Mouse (Mus musculus): ENCODE results near the gene Adpgk. TPM values are rescaled to one million over a fixed set of nuclear protein-coding genes. Genes with fewer than 3 reads are reported as not detected.

Gene Adpgk
- polyA plus RNA-seq, 1 experiment from 2014 or later: 20.9 TPM

DNA sequence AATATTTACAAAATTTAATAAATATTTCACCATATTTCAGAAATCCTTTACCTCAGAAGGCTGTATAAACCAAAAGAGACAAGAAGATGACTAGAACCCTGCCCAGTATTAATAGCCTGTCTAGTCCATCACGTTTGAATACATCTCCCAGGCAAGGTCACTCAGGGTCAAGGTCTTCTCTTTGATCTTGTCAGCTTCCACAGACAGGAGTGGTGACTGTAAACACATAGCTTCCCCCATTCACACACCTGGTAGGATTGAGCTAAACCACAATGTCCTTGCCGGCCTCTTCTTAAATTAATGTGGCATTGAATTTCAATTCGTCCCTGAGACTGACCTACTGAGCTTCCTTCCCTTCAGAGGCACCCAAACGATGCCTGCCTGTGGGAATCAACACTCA lies 20.3 kb upstream of the Adpgk start:
- ATAC-seq: no peak
- Histone ChIP-seq H3K36me3 (ENCODE audit: control insufficient read depth, insufficient read depth) (no peaks in the 10 kb centered on the region), H3K4me3 (replicated peaks; ENCODE audit: low read length) (no peak overlapping the region), H3K4me2 (ENCODE audit: low read length) (no peak overlapping the region), H3K9ac (replicated peaks; ENCODE audit: low read depth, low read length) (no peak overlapping the region), H3K27me3 (replicated peaks; ENCODE audit: control insufficient read depth, insufficient read depth, low read length) (no peaks in the 10 kb centered on the region), H3K27ac (ENCODE audit: low read length) (no peak overlapping the region), H3K9me3 (ENCODE audit: control insufficient read depth, low read length) (no peaks in the 10 kb centered on the region), H3K4me1 (replicated peaks; ENCODE audit: control insufficient read depth, insufficient read depth, low read length) (no peaks in the 10 kb centered on the region)
- 53% methylated on average over 4 of the region's 4 CpGs for WGBS

DNA sequence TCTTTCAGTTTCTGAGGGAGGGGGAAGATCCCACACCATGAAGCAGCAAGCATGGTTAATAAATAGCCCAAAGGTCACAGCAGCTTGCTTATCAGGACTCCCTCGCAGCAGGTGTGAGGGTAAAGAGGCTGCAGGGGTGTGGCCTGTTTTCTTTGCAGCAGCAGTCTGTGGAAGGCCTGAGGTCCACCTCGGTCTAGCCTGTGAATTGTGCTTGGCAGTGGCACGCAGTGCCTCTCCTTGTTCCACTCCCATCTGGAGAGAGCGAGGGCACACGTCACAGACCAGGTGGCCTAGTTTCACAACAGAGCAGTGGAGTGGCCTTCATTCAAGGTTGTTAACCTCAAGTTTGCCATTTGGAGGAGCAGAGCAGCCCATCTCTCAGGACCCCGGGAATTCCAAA lies 19.6 kb upstream of the Adpgk start:
- 56% methylated on average over 6 of the region's 6 CpGs for WGBS
- Histone ChIP-seq H3K27ac (ENCODE audit: low read length) (no peak overlapping the region), H3K36me3 (ENCODE audit: control insufficient read depth, insufficient read depth) (no peaks in the 10 kb centered on the region)

DNA sequence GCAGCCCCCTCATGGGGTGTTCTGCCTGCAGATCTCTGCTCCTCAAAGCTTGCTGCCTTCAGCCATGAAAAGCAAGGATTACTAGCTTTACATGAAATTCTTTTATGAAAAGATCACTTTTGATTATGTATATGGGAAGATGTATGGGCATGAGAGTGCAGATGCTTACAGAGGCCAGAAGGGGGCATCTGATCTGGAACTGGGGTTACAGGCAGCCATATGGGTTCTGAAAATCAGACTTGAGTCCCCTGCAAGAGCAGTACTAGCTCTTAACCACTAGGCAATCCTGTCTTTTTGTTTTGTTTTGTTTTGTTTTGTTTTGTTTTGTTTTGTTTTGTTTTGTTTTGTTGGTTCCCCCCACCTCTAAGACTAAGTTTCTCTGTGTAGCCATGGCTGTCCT lies 18.2 kb upstream of the Adpgk start:
- Histone ChIP-seq H3K4me1 (replicated peaks; ENCODE audit: control insufficient read depth, insufficient read depth, low read length) (peaks cover 8% of the 10 kb centered on the region), H3K27me3 (replicated peaks; ENCODE audit: control insufficient read depth, insufficient read depth, low read length) (no peaks in the 10 kb centered on the region), H3K27ac (ENCODE audit: low read length) (no peak overlapping the region), H3K4me2 (ENCODE audit: low read length) (no peak overlapping the region), H3K9ac (replicated peaks; ENCODE audit: low read depth, low read length) (no peak overlapping the region), H3K9me3 (ENCODE audit: control insufficient read depth, low read length) (no peaks in the 10 kb centered on the region), H3K36me3 (ENCODE audit: control insufficient read depth, insufficient read depth) (no peaks in the 10 kb centered on the region), H3K4me3 (replicated peaks; ENCODE audit: low read length) (no peak overlapping the region)
- ATAC-seq: no peak

More for the DNA sequence above, 19.6 kb upstream of the Adpgk start:
- ATAC-seq: no peak
- Histone ChIP-seq H3K4me3 (replicated peaks; ENCODE audit: low read length) (no peak overlapping the region), H3K4me1 (replicated peaks; ENCODE audit: control insufficient read depth, insufficient read depth, low read length) (no peaks in the 10 kb centered on the region), H3K27me3 (replicated peaks; ENCODE audit: control insufficient read depth, insufficient read depth, low read length) (no peaks in the 10 kb centered on the region), H3K9me3 (ENCODE audit: control insufficient read depth, low read length) (no peaks in the 10 kb centered on the region), H3K9ac (replicated peaks; ENCODE audit: low read depth, low read length) (no peak overlapping the region), H3K4me2 (ENCODE audit: low read length) (no peak overlapping the region)

DNA sequence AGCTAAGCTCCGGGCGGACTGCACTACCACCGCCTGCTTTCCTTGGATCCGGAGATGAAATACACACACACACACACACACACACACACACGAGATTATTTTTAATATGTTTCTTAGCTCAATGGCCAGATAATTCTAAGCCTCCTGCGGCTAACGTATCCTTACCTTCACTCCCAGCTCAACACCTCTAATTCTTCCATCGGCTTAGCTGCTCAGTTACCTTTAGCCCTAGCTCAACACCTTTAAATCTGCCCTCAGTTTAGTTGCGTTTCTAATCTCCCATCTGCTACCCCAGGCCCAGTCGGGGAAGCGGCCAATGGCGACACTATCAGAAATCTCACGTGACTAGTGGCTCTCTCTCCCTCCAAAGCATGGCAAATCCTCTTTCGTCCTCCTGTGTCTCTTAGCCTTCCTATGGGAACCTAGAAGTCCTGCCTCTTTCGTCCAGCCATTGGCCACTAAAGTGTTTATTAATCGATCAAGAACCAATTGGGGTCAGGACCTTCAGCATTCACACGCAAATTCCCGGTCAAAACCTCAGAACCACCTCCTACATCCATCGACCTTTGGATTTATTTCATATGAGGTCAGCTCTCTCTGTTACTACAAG lies 16.4 kb upstream of the Adpgk start:
- Histone ChIP-seq H3K4me3 (replicated peaks; ENCODE audit: low read length) (no peak overlapping the region), H3K36me3 (ENCODE audit: control insufficient read depth, insufficient read depth) (no peaks in the 10 kb centered on the region), H3K9ac (replicated peaks; ENCODE audit: low read depth, low read length) (no peak overlapping the region), H3K4me2 (ENCODE audit: low read length) (no peak overlapping the region), H3K4me1 (replicated peaks; ENCODE audit: control insufficient read depth, insufficient read depth, low read length) (peaks cover 10% of the 10 kb centered on the region), H3K9me3 (ENCODE audit: control insufficient read depth, low read length) (no peaks in the 10 kb centered on the region), H3K27me3 (replicated peaks; ENCODE audit: control insufficient read depth, insufficient read depth, low read length) (no peaks in the 10 kb centered on the region), H3K27ac (ENCODE audit: low read length) (no peak overlapping the region)
- ATAC-seq: no peak
- 87% methylated on average over 19 of the region's 19 CpGs for WGBS

DNA sequence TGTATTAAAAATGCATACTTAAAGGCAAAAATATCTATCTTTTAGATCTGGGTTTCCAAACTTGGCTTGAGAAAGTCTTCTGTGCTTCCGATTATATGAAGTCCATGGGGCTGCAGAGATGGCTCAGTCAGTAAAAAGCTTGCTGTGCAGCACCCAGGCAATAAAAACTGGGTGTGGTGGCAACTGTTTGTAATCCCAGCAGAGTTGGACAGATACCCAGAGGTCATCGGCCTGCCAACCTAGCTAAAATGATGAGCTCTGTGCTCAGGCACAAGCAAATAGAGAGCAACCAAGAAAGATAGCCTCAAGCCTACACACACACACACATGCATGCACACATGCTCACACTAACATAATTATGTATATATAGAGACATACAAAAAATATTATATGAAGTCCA lies 13.2 kb upstream of the Adpgk start:
- no peak overlapping the region for H3K9ac ChIP-seq (replicated peaks; ENCODE audit: low read depth, low read length)
- no peak for ATAC-seq
- no peak overlapping the region for H3K27ac ChIP-seq (ENCODE audit: low read length)
- no peak overlapping the region for H3K4me2 ChIP-seq (ENCODE audit: low read length)
- H3K9me3 ChIP-seq (ENCODE audit: control insufficient read depth, low read length): no peaks in the 10 kb centered on the region
- H3K4me1 ChIP-seq (replicated peaks; ENCODE audit: control insufficient read depth, insufficient read depth, low read length): peaks cover 23% of the 10 kb centered on the region
- H3K4me3 ChIP-seq (replicated peaks; ENCODE audit: low read length): no peak overlapping the region
- H3K36me3 ChIP-seq (ENCODE audit: control insufficient read depth, insufficient read depth): no peaks in the 10 kb centered on the region
- WGBS: 95% methylated on average over 2 of the region's 2 CpGs
- no peaks in the 10 kb centered on the region for H3K27me3 ChIP-seq (replicated peaks; ENCODE audit: control insufficient read depth, insufficient read depth, low read length)

DNA sequence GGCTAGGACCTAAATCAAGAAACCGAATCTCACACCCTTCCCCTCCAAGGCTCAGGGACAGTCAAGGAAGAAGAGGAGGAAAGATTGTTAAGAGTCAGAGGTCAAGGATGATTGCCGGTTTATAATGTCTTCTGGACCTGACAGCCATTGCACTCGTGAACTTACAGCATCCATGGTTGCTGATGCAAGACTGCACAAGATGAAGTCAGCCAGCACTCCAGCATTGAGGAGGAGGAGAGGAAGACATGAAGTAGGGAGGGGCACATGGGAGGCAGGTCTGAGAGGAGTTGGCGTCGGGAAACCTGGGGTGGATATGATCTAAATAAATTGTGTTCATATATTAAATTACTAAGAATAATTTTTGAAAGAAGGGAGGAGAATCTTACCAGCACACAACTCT lies 12.7 kb upstream of the Adpgk start:
- ATAC-seq: no peak
- Histone ChIP-seq H3K4me2 (ENCODE audit: low read length) (no peak overlapping the region), H3K9me3 (ENCODE audit: control insufficient read depth, low read length) (no peaks in the 10 kb centered on the region), H3K4me3 (replicated peaks; ENCODE audit: low read length) (no peak overlapping the region), H3K9ac (replicated peaks; ENCODE audit: low read depth, low read length) (no peak overlapping the region), H3K27me3 (replicated peaks; ENCODE audit: control insufficient read depth, insufficient read depth, low read length) (no peaks in the 10 kb centered on the region), H3K27ac (ENCODE audit: low read length) (no peak overlapping the region), H3K4me1 (replicated peaks; ENCODE audit: control insufficient read depth, insufficient read depth, low read length) (peaks cover 23% of the 10 kb centered on the region), H3K36me3 (ENCODE audit: control insufficient read depth, insufficient read depth) (no peaks in the 10 kb centered on the region)
- 87% methylated on average over 5 of the region's 5 CpGs for WGBS

DNA sequence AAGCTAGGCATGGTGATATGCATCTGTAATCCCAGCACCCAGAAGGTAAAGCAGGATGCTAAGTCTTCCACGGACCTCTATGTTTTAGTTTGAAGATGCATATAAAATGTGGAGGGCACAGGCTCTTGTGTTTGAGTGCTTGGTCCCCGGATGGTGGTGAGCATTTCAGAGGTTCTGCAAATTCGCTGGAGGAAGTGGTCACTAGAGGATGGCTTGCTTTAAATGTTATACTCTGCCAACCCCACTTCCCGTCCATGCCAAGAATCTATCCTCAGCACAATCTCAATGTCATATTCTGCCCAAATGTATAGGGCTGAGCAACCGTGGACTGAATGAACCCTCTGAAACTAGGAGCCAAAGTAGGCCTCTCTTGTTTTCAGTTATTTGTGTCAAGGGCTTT lies 10.5 kb upstream of the Adpgk start:
- no peak overlapping the region for H3K4me3 ChIP-seq (replicated peaks; ENCODE audit: low read length)

DNA sequence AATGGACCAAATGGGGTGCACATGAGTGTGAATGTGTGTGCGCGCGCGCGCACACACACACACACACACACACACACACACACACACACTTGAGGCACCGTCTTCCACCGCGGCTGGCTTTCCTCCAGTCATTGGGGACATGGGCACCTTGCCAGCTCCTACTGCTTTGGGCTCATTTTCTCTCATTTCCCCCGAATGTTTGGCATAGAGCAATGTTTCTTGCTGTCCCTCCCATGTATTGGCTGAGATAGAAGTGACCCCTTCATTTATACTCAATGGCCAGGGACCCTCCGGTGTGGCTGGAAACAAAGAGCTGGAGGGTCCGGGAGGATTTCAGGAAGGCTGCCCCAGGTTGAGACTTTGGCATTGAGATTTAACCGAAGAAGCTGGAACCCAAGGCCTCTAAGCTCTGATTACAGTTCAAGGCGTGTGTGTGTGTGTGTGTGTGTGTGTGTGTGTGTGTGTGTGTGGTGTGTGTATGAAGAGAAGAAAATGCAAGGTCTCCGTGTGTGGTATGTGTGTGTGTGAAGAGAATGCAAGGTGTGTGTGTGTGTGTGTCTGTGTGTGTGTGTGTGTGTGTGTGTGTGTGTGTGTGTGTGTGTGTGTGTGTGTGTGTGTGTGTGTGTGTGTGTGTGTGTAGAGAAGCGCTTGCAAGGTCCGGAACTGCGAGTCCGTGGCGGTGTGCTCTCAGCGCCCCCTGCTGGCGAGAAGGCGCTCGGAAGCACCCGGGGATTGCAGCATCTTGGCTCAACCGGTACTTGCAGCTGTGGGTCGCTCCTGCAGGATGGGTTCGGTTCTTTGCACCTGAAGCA lies 9.3 kb upstream of the Adpgk start:
- peaks cover 23% of the 10 kb centered on the region for H3K4me1 ChIP-seq (replicated peaks; ENCODE audit: control insufficient read depth, insufficient read depth, low read length)
- peak; percentile 82 for ATAC-seq
- 25% methylated on average over 25 of the region's 27 CpGs for WGBS

More for the DNA sequence above, 10.5 kb upstream of the Adpgk start:
- Histone ChIP-seq H3K27me3 (replicated peaks; ENCODE audit: control insufficient read depth, insufficient read depth, low read length) (no peaks in the 10 kb centered on the region), H3K9ac (replicated peaks; ENCODE audit: low read depth, low read length) (no peak overlapping the region), H3K4me1 (replicated peaks; ENCODE audit: control insufficient read depth, insufficient read depth, low read length) (peaks cover 23% of the 10 kb centered on the region), H3K36me3 (ENCODE audit: control insufficient read depth, insufficient read depth) (no peaks in the 10 kb centered on the region), H3K27ac (ENCODE audit: low read length) (0 out of 2 replicates have a peak overlapping the region, but pooled peaks have one; percentile 6), H3K4me2 (ENCODE audit: low read length) (no peak overlapping the region), H3K9me3 (ENCODE audit: control insufficient read depth, low read length) (no peaks in the 10 kb centered on the region)
- 83% methylated on average over 5 of the region's 5 CpGs for WGBS
- ATAC-seq: no peak

DNA sequence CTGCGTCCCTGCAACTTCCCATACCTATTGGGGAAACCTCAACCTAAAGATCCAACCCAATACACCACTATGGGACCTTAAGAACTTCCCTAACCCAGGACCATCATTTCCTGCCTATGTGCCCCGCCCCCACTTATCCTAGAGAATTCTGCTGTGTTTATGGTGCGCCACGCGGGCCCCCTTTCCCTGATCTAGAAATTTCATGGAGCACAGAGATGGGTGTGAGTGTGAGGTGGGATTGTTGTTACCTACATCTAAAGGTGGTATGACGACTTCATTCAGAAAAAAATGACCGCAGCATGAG lies 8.7 kb upstream of the Adpgk start:
- peak overlapping the region; percentile 37; the same call in 1 of the 2 replicates for H3K9ac ChIP-seq (replicated peaks; ENCODE audit: low read depth, low read length)
- H3K4me1 ChIP-seq (replicated peaks; ENCODE audit: control insufficient read depth, insufficient read depth, low read length): peaks cover 18% of the 10 kb centered on the region
- H3K9me3 ChIP-seq (ENCODE audit: control insufficient read depth, low read length): no peaks in the 10 kb centered on the region
- peak overlapping the region; percentile 29 for H3K4me2 ChIP-seq (ENCODE audit: low read length)
- H3K4me3 ChIP-seq (replicated peaks; ENCODE audit: low read length): no peak overlapping the region
- no peaks in the 10 kb centered on the region for H3K36me3 ChIP-seq (ENCODE audit: control insufficient read depth, insufficient read depth)
- H3K27me3 ChIP-seq (replicated peaks; ENCODE audit: control insufficient read depth, insufficient read depth, low read length): no peaks in the 10 kb centered on the region
- WGBS: 55% methylated on average over 7 of the region's 7 CpGs
- peak; percentile 6; the same call in 1 of the 2 replicates for ATAC-seq
- H3K27ac ChIP-seq (ENCODE audit: low read length): no peak overlapping the region

More for the DNA sequence above, 9.3 kb upstream of the Adpgk start:
- Histone ChIP-seq H3K9ac (replicated peaks; ENCODE audit: low read depth, low read length) (peak overlapping the region; percentile 37; the same call in 1 of the 2 replicates), H3K27me3 (replicated peaks; ENCODE audit: control insufficient read depth, insufficient read depth, low read length) (no peaks in the 10 kb centered on the region), H3K36me3 (ENCODE audit: control insufficient read depth, insufficient read depth) (no peaks in the 10 kb centered on the region), H3K4me3 (replicated peaks; ENCODE audit: low read length) (no peak overlapping the region), H3K9me3 (ENCODE audit: control insufficient read depth, low read length) (no peaks in the 10 kb centered on the region), H3K27ac (ENCODE audit: low read length) (peak overlapping the region; percentile 39; the same call in 1 of the 2 replicates), H3K4me2 (ENCODE audit: low read length) (peak overlapping the region; percentile 38)

Data from forebrain, embryonic 16.5 days (tissue).